Mouse (Mus musculus) T-cell, adult 2 months (primary cell): Measurements from ENCODE around the gene Mcl1.
"Not testable (repeated sequence)": the region's sequence is repeated elsewhere in the genome, so short reads cannot be mapped to it uniquely, and the experiment has no call there.

Experiments
- DNase-seq: peaks from one replicate; pipeline ENCODE4 v3.0.0; 2022; ENCODE audit warnings: low spot score

Gene Mcl1

DNA sequence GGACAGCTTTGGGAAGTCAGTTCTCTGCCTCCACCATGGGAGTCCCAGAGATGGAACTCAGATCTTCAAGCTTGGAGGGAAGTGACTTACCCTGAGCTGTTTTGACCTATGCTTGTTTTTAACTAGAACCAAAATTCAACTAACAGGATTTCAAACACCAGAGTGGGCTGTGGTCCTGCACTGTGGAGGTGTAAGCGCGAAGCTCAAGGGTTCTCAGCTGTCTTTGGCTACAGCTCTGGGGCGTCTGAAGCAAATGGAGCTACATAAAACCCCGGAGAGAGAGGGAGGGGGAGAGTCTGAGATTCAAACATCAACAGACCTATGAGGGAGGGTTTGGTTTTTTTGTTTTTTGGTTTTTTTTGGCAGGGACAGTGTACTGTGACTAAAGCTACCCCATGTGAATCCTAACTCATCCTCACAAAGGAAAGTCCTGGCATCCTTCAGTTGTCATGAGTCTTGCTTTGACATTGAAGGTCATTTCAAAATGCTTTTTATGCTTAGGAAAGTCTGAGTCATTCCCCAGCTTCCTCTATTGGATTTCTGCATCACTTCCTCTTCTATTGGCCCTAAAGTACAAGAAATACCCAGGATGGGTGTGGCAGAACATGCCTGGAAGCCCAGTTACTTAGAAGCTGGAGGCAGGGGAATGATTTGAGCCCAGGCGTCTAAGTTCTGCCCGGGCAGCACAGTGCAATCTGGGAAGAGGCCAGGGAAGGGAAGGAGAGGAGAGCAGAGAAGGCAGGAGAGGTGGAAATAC is 8.1 kb upstream of the Mcl1 start:
- DNase-seq = no peak

DNA sequence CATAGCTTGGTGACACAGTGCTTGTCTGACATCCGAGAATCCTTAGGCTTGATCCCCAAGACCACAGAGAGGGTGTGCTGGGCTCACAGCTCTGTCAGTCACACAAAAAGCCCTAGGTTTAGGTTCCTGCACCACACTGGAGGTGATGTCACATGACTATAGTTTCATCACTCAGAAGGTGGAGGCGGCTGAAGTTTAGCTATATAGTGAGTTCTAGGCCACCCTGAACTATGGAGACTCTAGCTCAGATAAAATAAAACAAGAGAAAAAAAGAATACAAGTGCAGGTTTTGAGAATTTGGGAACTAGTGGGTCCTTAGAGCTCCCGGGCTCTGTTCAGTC is 7.6 kb upstream of the Mcl1 start:
- DNase-seq = no peak

DNA sequence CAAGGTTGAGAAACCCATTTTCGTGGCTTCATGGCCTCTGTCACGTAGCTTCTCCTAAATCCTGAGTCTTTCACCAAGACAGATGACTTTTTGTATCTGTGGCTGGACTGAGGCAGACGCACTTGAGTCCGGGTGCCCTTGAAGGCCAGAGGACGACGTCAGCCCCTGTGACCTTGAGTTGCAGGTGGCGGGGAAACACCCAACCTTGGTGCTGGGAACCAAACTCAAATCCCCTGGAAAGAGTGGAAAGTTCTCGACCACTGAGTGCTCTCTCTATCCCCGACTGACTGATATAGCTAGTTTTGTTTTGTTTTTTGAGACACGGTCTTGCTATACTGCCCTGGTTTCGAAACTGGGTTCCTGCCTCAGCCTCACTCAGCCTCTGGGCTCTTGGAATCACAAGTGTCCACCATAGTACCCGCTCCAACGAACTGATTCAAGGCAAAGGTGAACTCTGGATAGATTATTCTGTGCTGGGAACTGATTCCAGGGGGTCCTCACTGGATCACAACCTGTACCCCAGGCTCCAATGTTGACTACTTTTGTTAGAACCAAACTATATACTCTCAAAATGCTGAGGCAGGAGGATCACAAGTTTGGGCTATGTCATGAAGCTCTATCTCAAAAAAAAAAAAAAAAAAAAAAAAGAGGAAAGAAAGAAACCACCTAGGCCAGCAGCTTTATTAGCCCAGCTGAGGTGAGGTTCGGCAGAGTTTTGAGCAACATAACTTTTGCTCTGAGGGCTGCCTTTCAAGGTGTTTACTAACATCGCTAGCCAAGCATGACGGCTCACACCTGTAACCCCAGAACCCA is 7.0 kb upstream of the Mcl1 start:
- no peak for DNase-seq

DNA sequence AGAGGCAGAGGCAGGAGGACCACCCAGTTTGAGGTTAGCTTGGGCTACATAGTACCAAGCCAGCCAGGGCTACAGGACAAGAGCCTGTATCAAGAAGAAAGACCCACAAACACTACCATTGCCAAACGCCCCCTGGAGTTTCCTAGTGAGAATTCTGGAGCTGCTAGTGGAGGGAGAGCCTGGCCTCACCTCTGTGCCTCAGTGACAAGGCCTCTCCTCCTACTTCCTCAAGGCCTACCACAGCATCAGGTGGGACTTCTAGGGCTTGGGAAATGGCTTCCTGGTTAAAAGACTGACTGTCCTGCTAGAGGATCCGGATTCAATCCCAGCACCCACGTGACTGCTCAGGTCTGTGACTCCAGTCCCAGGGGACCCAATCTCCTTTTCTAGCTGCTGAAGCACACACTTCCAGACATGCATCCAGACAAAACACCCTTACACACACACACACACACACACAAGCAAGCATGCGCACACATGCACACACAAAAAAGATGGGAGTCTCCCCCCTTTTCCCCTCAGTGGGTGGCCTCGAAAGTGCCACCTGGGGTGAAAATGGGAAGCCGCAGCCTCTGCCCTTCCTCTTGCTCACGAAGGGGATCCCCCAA is 6.3 kb upstream of the Mcl1 start:
- DNase-seq = no peak

DNA sequence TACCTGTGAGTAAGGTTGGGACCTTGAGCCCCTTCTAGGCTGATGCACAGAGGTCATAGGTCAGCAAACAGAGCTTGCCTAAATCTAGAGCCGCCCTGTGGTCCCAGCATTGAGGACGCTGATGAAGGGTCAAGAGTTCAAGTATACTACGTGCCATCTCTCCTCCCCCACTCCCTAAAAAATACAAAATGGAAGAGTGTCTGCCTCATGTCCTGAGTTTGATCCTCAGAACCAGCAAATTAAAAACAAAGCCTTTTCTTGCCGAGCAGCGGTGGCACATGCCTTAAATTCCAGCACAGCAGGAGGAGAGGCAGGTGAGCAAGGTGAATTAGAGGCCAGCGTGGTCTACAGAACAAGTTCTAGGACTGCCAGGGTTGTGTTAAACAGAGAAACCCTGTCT is 5.7 kb upstream of the Mcl1 start:
- DNase-seq = no peak

DNA sequence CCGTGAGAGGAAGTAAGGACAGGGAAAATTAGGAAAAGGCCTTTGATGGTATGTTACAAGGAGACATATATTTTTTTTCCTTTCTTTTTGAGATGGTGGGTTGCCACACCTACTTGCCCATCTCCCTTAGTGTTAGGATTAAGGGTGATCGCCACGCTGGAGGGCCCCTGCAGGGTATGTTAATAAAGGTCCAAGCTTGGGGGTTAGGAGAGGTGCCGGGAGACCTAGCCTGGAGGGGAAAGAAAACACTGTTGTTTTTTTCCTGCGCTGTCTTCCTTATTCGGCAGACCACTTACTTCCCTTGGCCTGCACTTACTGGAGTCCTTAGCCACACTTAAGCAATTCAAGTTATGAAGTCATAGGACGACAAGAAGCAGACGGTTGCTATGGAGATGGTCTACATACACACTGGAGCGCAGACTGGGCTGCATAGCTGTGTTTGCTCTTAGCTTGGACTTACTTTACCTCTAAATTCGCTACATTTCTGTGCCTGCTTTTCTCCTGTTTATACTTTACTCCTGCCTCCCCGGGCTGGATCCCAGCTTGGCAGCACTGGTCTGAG is 5.0 kb upstream of the Mcl1 start:
- DNase-seq = no peak

DNA sequence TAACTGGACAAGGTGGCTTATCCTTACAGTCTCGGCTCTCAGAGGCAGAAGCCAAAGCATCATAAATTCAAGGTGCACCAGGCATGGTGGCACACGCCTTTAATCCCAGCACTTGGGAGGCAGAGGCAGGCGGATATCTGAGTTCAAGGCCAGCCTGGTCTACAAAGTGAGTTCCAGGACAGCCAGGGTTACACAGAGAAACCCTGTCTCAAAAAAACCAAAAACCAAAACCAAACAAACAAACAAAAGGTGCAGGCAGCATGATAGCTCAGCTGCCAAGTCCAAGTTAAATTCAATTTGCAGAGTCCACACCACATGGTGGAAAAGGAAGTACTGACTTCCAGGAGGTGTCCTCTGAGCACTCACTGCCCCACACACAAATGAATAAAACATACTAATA is 4.2 kb upstream of the Mcl1 start:
- not testable (repeated sequence) for DNase-seq

DNA sequence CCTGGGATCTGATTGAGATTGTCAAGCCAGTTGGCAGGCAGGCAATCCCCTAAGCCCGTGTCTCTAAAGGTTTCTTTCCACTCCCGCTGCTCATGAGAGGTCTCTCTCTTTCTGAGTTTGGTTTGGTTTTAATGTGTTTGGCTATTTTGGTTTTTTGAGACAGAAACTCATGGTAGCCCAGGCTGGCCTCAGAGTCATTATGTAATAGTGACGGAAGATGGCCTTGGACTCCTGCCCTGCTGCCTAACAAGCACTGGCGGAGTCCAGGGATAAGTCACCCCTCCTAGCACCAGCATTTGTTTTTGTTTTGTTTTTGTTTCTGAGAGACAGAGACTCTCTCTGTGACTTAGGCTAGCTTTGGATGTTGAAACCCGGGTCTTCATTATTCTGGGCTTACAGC is 3.2 kb upstream of the Mcl1 start:
- DNase-seq = no peak

DNA sequence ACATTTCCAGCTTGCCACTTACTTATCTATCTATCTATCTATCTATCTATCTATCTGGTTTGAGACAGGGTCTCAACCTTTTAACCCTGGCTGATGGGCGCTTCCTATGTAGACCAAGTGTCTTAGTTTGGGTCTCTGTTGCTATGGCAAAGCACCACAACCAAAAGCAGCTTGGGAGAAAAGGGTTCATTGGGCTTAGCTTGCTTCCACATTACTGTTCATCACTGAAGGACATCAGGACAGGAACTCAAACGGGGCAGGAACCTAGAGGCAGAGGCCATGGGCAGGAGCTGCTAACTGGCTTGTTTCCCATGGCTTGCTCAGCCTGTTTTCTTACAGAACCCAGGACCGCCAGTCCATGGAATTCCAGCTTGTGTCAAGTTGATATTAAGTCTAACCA is 1.5 kb upstream of the Mcl1 start:
- no peak for DNase-seq

DNA sequence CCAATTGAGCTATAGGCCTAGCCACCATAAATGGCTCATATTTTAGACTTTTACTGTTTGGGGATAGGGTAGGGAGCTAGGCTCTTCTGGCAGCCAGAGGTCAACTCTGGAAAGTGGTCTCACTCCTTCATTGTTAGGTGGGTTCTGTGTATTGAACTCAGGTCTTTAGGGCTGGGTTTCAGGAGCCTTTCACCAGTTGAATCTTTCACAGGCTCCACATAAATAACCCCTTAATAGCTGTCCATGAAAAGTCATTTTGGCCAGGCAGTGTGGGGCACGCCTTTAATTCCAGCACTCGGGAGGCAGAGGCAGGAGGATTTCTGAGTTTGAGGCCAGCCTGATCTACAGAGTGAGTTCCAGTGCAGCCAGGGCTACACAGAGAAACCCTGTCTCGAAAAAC is 877 bp upstream of the Mcl1 start:
- no peak for DNase-seq

DNA sequence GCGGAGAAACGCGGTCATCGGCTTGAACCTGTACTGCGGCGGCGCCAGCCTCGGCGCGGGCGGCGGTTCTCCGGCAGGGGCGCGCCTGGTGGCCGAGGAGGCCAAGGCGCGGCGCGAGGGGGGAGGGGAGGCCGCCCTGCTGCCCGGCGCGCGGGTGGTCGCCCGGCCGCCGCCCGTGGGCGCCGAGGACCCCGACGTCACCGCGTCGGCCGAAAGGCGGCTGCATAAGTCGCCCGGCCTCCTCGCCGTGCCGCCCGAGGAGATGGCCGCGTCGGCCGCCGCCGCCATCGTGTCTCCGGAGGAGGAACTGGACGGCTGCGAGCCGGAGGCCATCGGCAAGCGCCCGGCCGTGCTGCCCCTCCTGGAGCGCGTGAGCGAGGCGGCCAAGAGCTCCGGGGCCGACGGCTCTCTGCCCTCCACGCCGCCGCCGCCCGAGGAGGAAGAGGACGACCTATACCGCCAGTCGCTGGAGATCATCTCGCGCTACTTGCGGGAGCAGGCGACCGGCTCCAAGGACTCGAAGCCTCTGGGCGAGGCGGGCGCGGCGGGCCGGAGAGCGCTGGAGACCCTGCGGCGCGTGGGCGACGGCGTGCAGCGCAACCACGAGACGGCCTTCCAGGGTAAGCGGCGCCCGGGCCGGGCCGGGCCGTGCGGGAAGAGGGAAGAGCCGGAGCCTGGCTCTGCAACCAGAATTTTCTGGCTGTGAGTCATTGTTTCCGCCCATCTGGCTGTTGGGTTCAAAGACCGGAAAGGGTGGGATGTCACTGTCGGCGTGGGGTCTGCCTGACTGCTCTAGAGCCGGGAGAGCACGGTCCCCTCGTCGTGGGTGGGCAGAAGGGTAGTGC is 502 bp downstream of the Mcl1 start:
- DNase-seq = peak; percentile 79

DNA sequence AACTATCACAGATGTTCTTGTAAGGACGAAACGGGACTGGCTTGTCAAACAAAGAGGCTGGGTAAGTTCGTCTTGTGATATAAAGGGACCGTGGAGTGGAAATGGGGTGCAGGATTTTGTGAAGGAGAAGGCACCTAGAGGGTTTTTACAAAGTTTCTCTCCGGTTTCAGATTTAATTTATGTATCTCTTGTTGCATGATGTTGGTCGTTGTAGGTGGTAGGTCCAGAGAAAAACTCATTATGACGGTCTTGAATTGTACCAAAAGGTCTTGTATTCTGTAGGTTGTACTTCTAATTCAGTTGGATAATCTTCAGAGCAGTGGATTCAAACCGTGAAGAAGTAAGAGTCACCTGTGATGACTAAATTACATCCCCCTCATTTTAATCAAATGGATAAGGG is 1.4 kb downstream of the Mcl1 start:
- no peak for DNase-seq

DNA sequence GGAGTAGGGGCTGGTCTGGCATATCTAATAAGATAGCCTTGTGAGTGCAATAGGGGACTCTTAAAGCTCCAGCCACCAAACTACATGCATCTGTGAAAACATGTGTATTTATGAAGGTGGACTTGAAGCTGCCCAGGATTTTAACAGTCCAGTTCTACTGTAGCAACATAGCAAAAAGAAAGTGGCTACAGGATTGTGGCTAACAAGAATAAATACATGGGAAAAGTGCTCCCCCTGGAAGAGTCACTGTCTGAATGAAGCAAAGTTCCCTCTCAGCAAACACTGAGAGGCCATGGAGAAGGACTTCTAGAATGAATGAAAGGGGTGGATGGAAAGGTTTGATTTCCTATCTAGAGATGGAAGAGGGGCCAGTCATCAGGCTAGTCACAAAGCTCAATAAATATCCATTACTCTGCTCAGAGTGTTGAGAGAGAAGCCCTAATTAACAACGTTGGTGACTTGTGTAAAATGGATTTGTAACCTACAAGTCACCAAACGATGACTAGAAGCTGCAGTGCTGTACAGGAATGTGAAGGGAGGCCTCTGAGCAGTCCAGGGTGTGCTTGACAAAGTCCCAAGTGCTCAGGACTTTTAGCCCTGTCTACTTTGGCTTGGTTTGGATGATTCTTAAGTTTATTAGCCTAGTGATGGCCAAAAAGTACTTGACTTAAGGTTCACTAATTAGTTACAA is 2.3 kb downstream of the Mcl1 start:
- DNase-seq = no peak

DNA sequence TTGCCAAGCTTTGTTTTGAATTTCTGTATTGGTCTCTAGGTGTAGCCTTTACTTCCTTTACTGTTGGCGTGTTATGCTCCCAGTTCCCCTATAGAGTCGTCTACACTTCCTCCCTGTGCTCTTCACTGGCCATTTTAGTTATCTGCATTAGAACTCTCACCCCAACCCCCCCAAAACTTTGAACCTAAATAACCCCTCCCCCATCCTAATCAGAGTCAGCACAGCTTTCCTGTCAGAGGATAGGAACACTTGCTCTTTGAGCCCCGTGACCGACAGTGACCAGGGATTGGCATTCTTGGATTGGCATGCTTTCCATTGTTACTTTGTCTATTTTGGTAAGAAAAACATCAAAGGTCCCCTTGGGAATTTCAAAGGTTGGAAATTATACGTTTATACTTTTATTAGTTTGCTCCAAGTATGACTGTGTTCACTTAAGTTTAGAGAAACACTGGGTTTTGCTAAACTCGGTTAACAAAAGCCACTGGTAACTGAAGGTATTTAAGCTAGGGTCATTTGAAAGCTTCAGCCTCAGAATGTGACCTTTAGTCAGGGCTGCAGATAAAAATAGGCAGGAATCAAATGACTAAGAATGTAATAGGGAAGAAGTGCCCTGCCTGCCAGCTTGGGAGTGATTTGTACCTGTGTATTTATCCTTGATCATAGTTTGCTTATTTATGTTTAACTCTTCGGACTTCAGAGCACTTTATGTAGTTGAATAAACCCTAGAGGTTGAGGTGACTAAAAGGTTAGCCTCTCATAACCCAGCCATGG is 3.5 kb downstream of the Mcl1 start:
- DNase-seq = no peak

DNA sequence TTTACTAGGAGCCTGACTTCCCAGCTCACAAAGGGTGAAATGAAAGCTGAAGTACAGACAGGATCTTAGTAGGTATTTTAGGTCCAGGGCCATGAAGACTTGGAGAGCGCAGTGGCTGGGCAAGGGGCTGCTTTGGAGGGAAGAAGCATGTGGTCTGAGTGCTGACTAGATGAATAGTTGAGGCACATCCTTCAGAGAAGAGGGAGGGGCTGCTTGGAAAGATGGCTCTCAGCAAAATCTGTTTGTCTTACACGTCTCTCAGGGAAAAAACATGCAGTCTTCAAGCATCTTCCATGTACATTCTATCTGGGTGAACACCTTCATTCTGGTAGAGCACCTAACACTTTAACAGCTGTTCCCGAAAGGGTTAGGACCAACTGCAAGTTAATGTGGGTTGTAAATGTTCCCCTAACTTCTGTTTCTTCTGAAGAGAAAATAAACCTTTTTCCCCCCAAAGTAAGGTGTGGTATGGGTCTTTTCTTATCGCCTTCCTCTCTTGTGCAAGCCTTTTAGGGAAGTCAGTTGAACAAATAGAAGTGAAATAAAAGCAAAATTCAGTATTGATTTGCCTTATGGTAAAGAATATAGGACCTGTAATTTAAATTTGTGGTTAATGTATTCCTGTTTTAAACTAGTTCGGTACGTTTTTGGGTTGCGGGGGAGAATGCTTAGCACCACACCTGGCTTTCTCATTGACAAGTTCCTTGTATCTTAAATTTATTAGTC is 4.3 kb downstream of the Mcl1 start:
- DNase-seq = no peak

DNA sequence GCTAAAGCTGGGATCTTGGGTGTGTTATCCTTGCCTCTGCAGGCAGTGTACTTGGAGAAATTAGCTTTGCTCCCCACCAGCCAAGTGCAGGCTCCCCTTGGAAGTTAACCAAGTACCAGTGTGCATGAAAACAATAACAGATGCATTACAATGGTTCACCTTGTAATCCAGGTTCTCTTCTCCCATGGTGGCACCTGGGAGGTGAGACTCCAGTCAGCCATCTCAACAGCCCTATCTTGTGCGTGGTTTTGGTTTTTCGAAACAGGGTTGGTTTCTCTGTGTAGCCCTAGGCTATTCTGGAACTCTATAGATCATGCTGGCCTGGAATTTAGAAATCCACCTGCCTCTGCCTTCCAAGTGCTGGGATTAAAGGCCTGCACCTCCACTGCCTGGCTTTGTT is 4.9 kb downstream of the Mcl1 start:
- no peak for DNase-seq

DNA sequence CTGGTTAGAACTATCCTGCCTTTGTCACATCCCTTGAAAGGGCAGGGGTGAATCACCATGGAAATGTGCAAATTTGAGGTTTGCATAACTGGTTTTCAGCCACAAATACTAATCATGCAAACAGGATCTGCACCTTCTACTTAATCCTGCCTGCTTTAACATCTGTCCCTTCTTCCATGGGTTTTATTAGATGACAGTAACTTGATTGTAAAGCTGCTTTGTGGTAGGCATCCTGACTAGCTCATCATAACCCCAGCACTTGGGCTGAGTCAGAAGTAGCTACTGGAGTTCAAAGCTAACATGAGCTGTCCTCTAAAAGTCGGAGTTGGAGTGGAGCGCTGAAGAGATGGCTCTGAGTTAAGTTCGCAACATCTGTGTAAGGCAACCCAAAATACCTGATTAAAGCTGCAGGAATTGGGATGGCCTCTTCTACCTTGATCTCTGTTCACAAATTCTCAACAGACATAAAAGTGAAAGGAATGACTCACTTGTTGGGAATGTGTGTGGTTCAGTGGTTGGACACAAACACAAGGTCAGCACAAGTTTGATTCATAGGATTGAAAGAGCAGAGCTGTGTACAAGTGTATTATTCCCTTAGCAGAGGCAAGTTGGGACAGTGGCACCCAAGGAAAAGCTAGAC is 5.5 kb downstream of the Mcl1 start:
- DNase-seq = no peak

DNA sequence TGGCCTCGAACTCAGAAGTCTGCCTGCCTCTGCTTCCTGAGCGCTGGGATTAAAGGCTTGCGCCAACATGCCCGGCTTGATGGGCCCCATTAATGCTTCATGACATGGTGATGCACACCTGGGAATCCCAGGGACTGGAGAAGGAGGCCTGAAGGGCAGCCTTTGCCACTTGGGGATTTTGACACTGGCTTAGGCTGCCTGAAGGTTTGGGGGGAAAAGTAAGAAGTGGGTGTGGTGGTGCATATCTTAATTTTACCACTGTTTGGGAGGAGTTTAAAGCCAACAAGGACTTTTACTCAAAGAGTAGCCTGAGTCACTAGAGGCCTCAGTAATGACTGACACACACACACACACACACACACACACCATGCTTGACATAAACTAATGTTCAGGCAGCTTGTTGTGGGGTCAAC is 6.4 kb downstream of the Mcl1 start:
- DNase-seq = no peak

DNA sequence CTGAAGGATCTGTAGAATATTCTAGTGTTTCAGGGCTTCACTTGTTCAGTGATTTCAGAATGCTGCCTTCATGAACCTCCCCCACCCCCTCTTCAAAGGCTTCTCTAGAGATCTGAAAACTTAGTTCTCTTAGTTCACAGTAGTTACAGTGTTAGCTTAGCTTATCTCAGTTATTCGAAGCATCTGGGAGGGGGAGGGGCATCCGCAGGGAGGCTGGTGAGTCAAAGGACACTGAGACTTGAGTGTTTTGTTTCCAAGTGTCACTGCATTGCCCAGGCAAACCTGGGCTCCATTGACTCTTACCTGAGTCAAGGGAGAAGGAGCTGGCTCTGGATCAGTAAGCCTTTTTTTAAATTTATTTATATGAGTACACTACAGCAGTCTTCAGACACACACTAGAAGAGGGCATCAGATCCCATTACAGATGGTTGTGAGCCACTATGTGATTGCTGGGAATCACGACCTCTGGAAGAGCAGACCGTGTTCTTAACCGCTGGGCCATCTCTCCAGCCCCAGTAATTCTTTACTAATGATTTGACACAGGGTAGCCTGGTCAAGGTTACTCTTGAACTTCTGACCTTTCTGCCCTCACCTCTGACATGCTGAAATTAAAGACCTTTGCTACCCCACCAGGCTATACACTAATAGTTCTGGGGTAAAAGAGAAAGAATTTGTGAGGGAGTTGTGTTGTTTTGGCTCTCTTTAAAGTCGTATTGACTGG is 7.7 kb downstream of the Mcl1 start:
- peak; percentile 83 for DNase-seq
